Mouse (Mus musculus) CD8-positive naive resting alpha-beta T cell, adult 57 days (primary cell): Measurements from ENCODE around the gene Gprc5a. TPM values are rescaled to one million over a fixed set of nuclear protein-coding genes. Genes with fewer than 3 reads are reported as not detected.

Source experiments
- total RNA-seq: library from RNA; stranded (reverse); gene quantifications from one replicate; pipeline ENCODE4 v1.2.4, GENCODE M21; 2023

Gene Gprc5a
- 0.34 TPM for total RNA-seq

GRCm38 (mm10) chr6:135065236-135065957 lies at the start of gene Gprc5a:
Gprc5a (plus strand) TSS chr6:135065651.

GRCm38 (mm10) chr6:135118183-135118582 lies 52.7 kb downstream of the Gprc5a start, which contains the start of gene Gprc5d:
Gprc5d (minus strand) TSS chr6:135118283.

Other genes with a start within 250 kb of the Gprc5a start
- gene Crebl2, start 235.5 kb upstream of the Gprc5a start, total RNA-seq = 18.6 TPM
- 21.9 TPM for gene Gpr19, start 167.1 kb upstream of the Gprc5a start, total RNA-seq
- 170 TPM for gene Cdkn1b, start 145.2 kb upstream of the Gprc5a start, total RNA-seq
- gene Apold1, start 83.9 kb upstream of the Gprc5a start, total RNA-seq = 0.43 TPM
- 126 TPM for gene Ddx47, start 54.0 kb upstream of the Gprc5a start, total RNA-seq
- gene Gprc5d, start 52.6 kb downstream of the Gprc5a start, total RNA-seq = not detected
- gene Fam234b, start 132.3 kb downstream of the Gprc5a start, total RNA-seq = 24.5 TPM
- gene Hebp1, start 132.4 kb downstream of the Gprc5a start, total RNA-seq = 23.7 TPM
- gene Gsg1, start 188.7 kb downstream of the Gprc5a start, total RNA-seq = not detected
- not detected for gene Pbp2, start 244.8 kb downstream of the Gprc5a start, total RNA-seq